Mouse (Mus musculus): ENCODE measurements at regions not wholly inside any gene's neighbourhood (a gene's known extent, or its start where the extent isn't known, plus 50 kb on each side); places are given as distances from the start of the nearest gene placed in this dataset.
A peak's percentile ranks its signal among the peaks of the same experiment; 100 is the strongest.

DNA sequence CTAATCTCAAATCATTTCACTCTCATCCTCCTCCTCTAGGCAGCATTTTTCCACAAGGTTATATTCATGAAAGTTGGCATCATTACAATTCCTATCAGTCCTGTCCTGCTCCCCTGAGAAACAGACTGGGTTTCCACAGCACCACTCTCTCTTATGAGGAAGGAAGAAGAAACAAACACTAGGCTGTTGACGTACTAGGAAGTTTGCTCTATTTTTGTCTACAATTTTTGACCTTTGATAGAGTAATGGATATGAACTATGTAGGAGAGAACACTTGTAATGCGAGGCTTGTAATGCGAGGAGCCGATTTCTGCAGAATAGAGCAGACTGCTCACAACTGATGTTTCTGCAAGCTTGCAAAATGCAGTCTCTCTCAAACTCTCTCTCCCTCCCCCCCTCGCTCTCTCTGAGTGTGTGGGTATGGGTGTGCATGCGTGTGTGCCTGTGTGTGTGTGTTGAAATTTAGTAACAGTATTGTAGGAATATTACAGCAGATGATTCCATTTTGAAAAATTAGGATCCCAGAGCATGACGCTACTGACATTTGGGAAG, 247.0 kb upstream of the Klf6 start:
- H3K36me3 ChIP-seq (ENCODE audit: control insufficient read depth, insufficient read depth, low read length): no peaks in the 10 kb centered on the region
- peak; percentile 35; the same call in 1 of the 2 replicates for ATAC-seq (ENCODE audit: low FRiP score, low TSS enrichment)
- 0 out of 2 replicates have a peak overlapping the region, but pooled peaks have one; percentile 49 for H3K27ac ChIP-seq (replicated peaks)
- H3K27me3 ChIP-seq (ENCODE audit: control insufficient read depth, insufficient read depth, low read length): no peaks in the 10 kb centered on the region
- TF ChIP-seq EP300 (optimal IDR thresholded peaks at IDR 0.05) (no peak), CTCF (IDR thresholded peaks at IDR 0.05; ENCODE audit: low read depth) (no peak)
- WGBS: 65% methylated on average over 7 of the region's 7 CpGs
- no peak overlapping the region for H3K4me3 ChIP-seq (ENCODE audit: low read depth, low read length)
- no peak overlapping the region for H3K9ac ChIP-seq (ENCODE audit: low read length)
- no peaks in the 10 kb centered on the region for H3K4me1 ChIP-seq (replicated peaks; ENCODE audit: control insufficient read depth, insufficient read depth)
- H3K4me2 ChIP-seq (replicated peaks; ENCODE audit: low read depth): no peak overlapping the region
- H3K9me3 ChIP-seq (ENCODE audit: control insufficient read depth, low read length): no peaks in the 10 kb centered on the region
- no peak for DNase-seq (ENCODE audit: low spot score)

- 0 out of 2 replicates have a peak overlapping the region, but pooled peaks have one; percentile 49 for H3K27ac ChIP-seq (replicated peaks)
- no peaks in the 10 kb centered on the region for H3K9me3 ChIP-seq (ENCODE audit: control insufficient read depth, low read length)
- H3K4me3 ChIP-seq (ENCODE audit: low read depth, low read length): no peak overlapping the region
- H3K36me3 ChIP-seq (ENCODE audit: control insufficient read depth, insufficient read depth, low read length): no peaks in the 10 kb centered on the region
- ATAC-seq (ENCODE audit: low FRiP score, low TSS enrichment): no peak; the same call in 1 of the 2 replicates
- no peak overlapping the region for H3K9ac ChIP-seq (ENCODE audit: low read length)
- no peaks in the 10 kb centered on the region for H3K4me1 ChIP-seq (replicated peaks; ENCODE audit: control insufficient read depth, insufficient read depth)
- no peaks in the 10 kb centered on the region for H3K27me3 ChIP-seq (ENCODE audit: control insufficient read depth, insufficient read depth, low read length)
- 82% methylated on average over 5 of the region's 5 CpGs for WGBS
- TF ChIP-seq EP300 (optimal IDR thresholded peaks at IDR 0.05) (no peak), CTCF (IDR thresholded peaks at IDR 0.05; ENCODE audit: low read depth) (no peak)
- H3K4me2 ChIP-seq (replicated peaks; ENCODE audit: low read depth): no peak overlapping the region
- DNase-seq (ENCODE audit: low spot score): no peak
These were observed 246.4 kb upstream of the Klf6 start for GRCm38 (mm10) chr13:5614833-5615232.

GRCm38 (mm10) chr13:5615327-5615726, 246.0 kb upstream of the Klf6 start:
- Histone ChIP-seq H3K4me2 (replicated peaks; ENCODE audit: low read depth) (no peak overlapping the region), H3K27me3 (ENCODE audit: control insufficient read depth, insufficient read depth, low read length) (no peaks in the 10 kb centered on the region), H3K36me3 (ENCODE audit: control insufficient read depth, insufficient read depth, low read length) (no peaks in the 10 kb centered on the region), H3K4me3 (ENCODE audit: low read depth, low read length) (no peak overlapping the region), H3K4me1 (replicated peaks; ENCODE audit: control insufficient read depth, insufficient read depth) (no peaks in the 10 kb centered on the region), H3K9me3 (ENCODE audit: control insufficient read depth, low read length) (no peaks in the 10 kb centered on the region), H3K27ac (replicated peaks) (no peak overlapping the region), H3K9ac (ENCODE audit: low read length) (no peak overlapping the region)
- no peak for DNase-seq (ENCODE audit: low spot score)
- ATAC-seq (ENCODE audit: low FRiP score, low TSS enrichment): no peak
- 70% methylated on average over 3 of the region's 3 CpGs for WGBS
- TF ChIP-seq EP300 (optimal IDR thresholded peaks at IDR 0.05): no peak
- TF ChIP-seq CTCF (IDR thresholded peaks at IDR 0.05; ENCODE audit: low read depth): no peak

DNA sequence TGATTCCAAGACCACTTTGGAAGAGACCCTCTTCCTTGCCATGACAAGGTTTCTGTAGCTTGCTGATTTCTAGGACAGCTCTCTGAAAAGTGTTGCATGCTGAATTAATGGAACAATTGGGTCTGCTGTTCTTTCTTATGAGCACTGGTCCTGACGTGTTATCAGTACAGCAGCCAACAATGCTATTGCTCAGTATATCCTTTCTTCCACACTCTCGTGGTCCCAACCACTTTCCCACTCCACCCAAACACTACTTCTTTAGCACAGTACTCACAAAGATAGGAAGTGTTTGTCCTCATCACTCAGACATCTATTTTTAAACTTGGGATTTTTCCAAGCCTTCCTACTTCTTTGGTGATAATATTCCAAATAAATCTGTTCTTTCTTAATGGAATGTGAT, 233.2 kb upstream of the Klf6 start:
- 34% methylated on average over 2 of the region's 2 CpGs for WGBS
- Histone ChIP-seq H3K4me3 (ENCODE audit: low read depth, low read length) (no peak overlapping the region), H3K4me1 (replicated peaks; ENCODE audit: control insufficient read depth, insufficient read depth) (no peaks in the 10 kb centered on the region), H3K9ac (ENCODE audit: low read length) (no peak overlapping the region), H3K27me3 (ENCODE audit: control insufficient read depth, insufficient read depth, low read length) (no peaks in the 10 kb centered on the region), H3K9me3 (ENCODE audit: control insufficient read depth, low read length) (no peaks in the 10 kb centered on the region), H3K36me3 (ENCODE audit: control insufficient read depth, insufficient read depth, low read length) (no peaks in the 10 kb centered on the region), H3K4me2 (replicated peaks; ENCODE audit: low read depth) (no peak overlapping the region), H3K27ac (replicated peaks) (no peak overlapping the region)
- ATAC-seq (ENCODE audit: low FRiP score, low TSS enrichment): no peak
- no peak for DNase-seq (ENCODE audit: low spot score)
- no peak for TF ChIP-seq EP300 (optimal IDR thresholded peaks at IDR 0.05)
- TF ChIP-seq CTCF (IDR thresholded peaks at IDR 0.05; ENCODE audit: low read depth): no peak

- no peak overlapping the region for H3K4me3 ChIP-seq (ENCODE audit: low read depth, low read length)
- ATAC-seq (ENCODE audit: low FRiP score, low TSS enrichment) (no peak), DNase-seq (ENCODE audit: low spot score) (no peak)
- WGBS: 74% methylated on average over 2 of the region's 2 CpGs
- no peak overlapping the region for H3K27ac ChIP-seq (replicated peaks)
- H3K4me1 ChIP-seq (replicated peaks; ENCODE audit: control insufficient read depth, insufficient read depth): no peaks in the 10 kb centered on the region
- H3K4me2 ChIP-seq (replicated peaks; ENCODE audit: low read depth): no peak overlapping the region
- H3K36me3 ChIP-seq (ENCODE audit: control insufficient read depth, insufficient read depth, low read length): no peaks in the 10 kb centered on the region
- no peaks in the 10 kb centered on the region for H3K9me3 ChIP-seq (ENCODE audit: control insufficient read depth, low read length)
- no peak overlapping the region for H3K9ac ChIP-seq (ENCODE audit: low read length)
- H3K27me3 ChIP-seq (ENCODE audit: control insufficient read depth, insufficient read depth, low read length): no peaks in the 10 kb centered on the region
- TF ChIP-seq CTCF (IDR thresholded peaks at IDR 0.05; ENCODE audit: low read depth) (no peak), EP300 (optimal IDR thresholded peaks at IDR 0.05) (no peak)
These were observed 226.3 kb upstream of the Klf6 start for GRCm38 (mm10) chr13:5634960-5635359.

- H3K4me2 ChIP-seq (replicated peaks; ENCODE audit: low read depth): no peak overlapping the region
- DNase-seq (ENCODE audit: low spot score) (no peak), ATAC-seq (ENCODE audit: low FRiP score, low TSS enrichment) (no peak)
- WGBS: 86% methylated on average over 7 of the region's 7 CpGs
- H3K27me3 ChIP-seq (ENCODE audit: control insufficient read depth, insufficient read depth, low read length): no peaks in the 10 kb centered on the region
- TF ChIP-seq EP300 (optimal IDR thresholded peaks at IDR 0.05) (no peak), CTCF (IDR thresholded peaks at IDR 0.05; ENCODE audit: low read depth) (no peak)
- no peaks in the 10 kb centered on the region for H3K4me1 ChIP-seq (replicated peaks; ENCODE audit: control insufficient read depth, insufficient read depth)
- H3K4me3 ChIP-seq (ENCODE audit: low read depth, low read length): no peak overlapping the region
- no peak overlapping the region for H3K9ac ChIP-seq (ENCODE audit: low read length)
- H3K36me3 ChIP-seq (ENCODE audit: control insufficient read depth, insufficient read depth, low read length): no peaks in the 10 kb centered on the region
- H3K9me3 ChIP-seq (ENCODE audit: control insufficient read depth, low read length): no peaks in the 10 kb centered on the region
- no peak overlapping the region for H3K27ac ChIP-seq (replicated peaks)
These were observed 219.4 kb upstream of the Klf6 start for GRCm38 (mm10) chr13:5641743-5642510.

Measured in stomach, postnatal 0 days (tissue).